Mouse (Mus musculus): ENCODE data around the gene Cd6. TPM values are rescaled to one million over a fixed set of nuclear protein-coding genes. Genes with fewer than 3 reads are reported as not detected.

Gene Cd6
- polyA plus RNA-seq (2016; fragmentation: Nextera tagmentation; extraction: Ambion mirVana): not detected in 2 replicates

DNA sequence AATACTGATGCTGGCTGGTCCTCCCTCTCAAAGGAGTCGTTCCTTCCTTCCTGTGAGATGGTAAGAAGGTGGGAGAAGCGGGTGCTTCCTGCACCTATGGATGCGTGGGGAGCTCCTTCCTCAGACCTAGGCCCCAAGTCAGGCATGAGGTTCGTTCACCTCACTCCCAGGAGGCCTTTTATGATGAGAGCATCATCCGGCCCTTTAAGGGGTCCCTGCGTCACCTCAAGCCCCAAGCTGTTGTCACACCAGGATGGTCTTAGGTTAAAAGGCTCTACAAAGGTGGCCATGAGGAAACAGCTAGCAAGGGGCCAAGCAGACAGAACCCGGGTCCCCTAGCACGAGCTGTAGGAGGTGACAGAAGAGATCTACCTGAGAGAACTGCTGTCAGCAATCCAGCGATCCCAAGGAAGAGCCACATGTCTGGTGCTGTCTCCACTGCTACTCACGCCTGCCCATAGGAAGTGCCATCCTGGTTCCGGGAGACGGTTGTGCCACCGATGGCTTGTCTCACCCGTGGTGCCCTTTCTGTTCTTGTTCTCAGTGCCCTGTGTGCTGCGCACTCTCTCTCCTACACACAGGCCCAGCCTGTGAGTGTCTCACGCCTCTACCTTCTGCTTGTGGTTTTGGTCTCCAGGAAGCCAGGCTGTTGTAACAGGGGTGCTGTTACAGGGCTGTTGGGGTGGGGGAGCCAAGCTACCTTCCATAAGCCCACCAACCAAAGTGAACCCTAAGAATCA, at the start of gene Cd6:
Gene Cd6, minus strand, starts transcription at position 623 of the 740 bp plus-strand sequence.
- WGBS: 80% methylated on average over 16 of the region's 16 CpGs
- H3K4me2 ChIP-seq: no peak within 1 kb of the TSS
- H3K4me3 ChIP-seq: no peak within 1 kb of the TSS
- no peak for ATAC-seq (ENCODE audit: insufficient number of reproducible peaks, low FRiP score)
- H3K9me3 ChIP-seq (replicated peaks): no peaks in the 10 kb centered on the region
- H3K27me3 ChIP-seq (replicated peaks): no peaks in the 10 kb centered on the region
- H3K4me1 ChIP-seq (replicated peaks): no peaks in the 10 kb centered on the region
- no peak within 1 kb of the TSS for H3K27ac ChIP-seq (ENCODE audit: poor library complexity, severe bottlenecking)
- H3K9ac ChIP-seq: no peak within 1 kb of the TSS
- H3K36me3 ChIP-seq: no peaks in the 10 kb centered on the region

DNA sequence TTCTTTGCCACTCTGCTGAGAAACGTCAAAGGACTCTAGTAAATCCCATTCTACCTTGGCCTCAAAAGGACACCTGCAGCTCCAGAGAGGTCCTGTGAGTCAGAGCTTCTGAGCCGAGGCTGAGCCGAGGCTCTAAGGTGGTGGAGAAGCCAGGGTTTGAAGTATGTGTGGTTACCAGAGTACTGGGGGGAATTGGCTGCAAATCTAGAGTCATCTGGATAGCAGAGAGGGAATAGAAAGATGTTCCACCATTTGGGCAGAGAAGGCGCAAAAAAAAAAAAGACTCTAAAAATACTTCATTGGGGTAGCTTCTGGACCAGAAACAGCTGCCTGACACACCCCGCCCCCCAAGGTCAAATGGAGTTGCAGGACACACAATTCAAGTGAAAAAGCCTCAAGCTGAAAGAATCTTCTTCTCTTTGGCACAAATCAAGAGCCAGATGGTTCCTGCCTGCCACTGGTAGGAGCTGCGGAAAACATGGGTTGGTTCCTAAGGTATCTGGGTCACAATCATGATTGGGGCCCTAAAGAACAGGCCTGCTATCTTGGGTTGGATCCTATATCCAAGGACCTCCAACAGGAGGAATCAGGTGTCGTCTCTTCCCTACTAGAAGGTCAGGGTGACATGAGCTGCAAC, 48.5 kb upstream of the Cd6 start:
- Histone ChIP-seq H3K4me3 (no peak overlapping the region), H3K27me3 (replicated peaks) (no peaks in the 10 kb centered on the region), H3K4me1 (replicated peaks) (peaks cover 17% of the 10 kb centered on the region; the same call in 1 of the 2 replicates), H3K9ac (no peak overlapping the region), H3K27ac (ENCODE audit: poor library complexity, severe bottlenecking) (no peak overlapping the region), H3K36me3 (peaks cover 15% of the 10 kb centered on the region), H3K4me2 (no peak overlapping the region), H3K9me3 (replicated peaks) (no peaks in the 10 kb centered on the region)
- ATAC-seq (ENCODE audit: insufficient number of reproducible peaks, low FRiP score): no peak
- 86% methylated on average over 7 of the region's 7 CpGs for WGBS

DNA sequence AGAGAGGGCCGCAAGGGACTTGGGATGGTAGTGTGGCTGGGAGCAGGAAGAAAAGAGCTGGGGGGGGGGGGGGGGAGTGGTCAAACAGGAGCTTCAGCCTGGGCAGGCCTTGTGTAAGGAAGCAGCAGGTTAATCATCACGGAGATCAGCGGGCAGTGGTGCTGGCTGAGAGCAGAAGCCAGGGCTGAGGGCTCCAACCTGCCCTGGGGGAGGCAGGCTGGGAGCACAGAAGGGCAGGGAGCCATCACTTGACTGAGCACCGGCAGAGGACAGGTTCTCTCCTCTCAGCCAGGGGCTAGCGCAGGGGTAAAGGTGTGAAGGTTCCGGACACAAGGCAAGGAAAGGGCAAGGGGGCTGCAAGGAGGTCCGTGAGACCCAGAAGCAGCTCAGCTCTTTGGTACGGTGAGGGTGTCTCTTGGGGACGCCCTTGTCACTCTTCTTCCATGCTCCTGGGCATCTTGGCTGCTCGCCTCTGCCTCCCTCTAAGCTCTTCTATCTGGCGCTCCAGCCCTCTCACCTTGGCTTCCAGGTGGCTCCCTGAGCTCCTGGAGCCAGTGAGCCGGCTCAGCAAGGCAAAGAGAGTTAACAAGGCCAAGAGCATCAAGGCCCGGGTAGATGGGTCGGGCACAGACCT, 41.6 kb upstream of the Cd6 start:
- H3K9ac ChIP-seq: no peak overlapping the region
- H3K27me3 ChIP-seq (replicated peaks): no peaks in the 10 kb centered on the region
- H3K36me3 ChIP-seq: peaks cover 46% of the 10 kb centered on the region
- H3K4me3 ChIP-seq: no peak overlapping the region
- H3K27ac ChIP-seq (ENCODE audit: poor library complexity, severe bottlenecking): no peak overlapping the region
- no peak overlapping the region for H3K4me2 ChIP-seq
- no peak for ATAC-seq (ENCODE audit: insufficient number of reproducible peaks, low FRiP score)
- 76% methylated on average over 14 of the region's 14 CpGs for whole genome bisulfite sequencing
- peaks cover 23% of the 10 kb centered on the region for H3K4me1 ChIP-seq (replicated peaks)
- H3K9me3 ChIP-seq (replicated peaks): no peaks in the 10 kb centered on the region

DNA sequence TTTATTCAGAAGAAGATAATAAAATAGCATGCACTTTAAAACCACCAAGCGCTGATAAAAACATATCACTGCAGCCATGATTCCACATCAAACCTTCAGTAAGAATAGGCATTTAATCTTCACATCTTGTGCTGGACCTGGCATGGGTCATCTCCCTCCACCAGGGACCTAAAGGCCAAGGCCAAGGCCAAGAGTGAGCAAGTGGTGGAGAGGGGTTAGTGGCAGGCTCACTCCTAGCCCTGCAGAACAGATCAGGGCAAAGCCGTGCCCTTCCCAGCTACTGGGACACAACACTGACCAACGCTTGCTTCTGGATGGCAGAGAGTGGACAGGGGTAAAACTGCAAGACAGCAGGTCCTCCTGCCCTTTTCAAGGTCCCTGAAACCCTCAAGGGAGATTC, 40.8 kb upstream of the Cd6 start:
- 82% methylated on average over 3 of the region's 3 CpGs for WGBS
- Histone ChIP-seq H3K4me3 (no peak overlapping the region), H3K9ac (no peak overlapping the region), H3K36me3 (peaks cover 54% of the 10 kb centered on the region), H3K4me2 (no peak overlapping the region), H3K4me1 (replicated peaks) (peaks cover 23% of the 10 kb centered on the region), H3K9me3 (replicated peaks) (no peaks in the 10 kb centered on the region), H3K27me3 (replicated peaks) (no peaks in the 10 kb centered on the region), H3K27ac (ENCODE audit: poor library complexity, severe bottlenecking) (0 out of 2 replicates have a peak overlapping the region, but pooled peaks have one; percentile 23)
- ATAC-seq (ENCODE audit: insufficient number of reproducible peaks, low FRiP score): no peak

DNA sequence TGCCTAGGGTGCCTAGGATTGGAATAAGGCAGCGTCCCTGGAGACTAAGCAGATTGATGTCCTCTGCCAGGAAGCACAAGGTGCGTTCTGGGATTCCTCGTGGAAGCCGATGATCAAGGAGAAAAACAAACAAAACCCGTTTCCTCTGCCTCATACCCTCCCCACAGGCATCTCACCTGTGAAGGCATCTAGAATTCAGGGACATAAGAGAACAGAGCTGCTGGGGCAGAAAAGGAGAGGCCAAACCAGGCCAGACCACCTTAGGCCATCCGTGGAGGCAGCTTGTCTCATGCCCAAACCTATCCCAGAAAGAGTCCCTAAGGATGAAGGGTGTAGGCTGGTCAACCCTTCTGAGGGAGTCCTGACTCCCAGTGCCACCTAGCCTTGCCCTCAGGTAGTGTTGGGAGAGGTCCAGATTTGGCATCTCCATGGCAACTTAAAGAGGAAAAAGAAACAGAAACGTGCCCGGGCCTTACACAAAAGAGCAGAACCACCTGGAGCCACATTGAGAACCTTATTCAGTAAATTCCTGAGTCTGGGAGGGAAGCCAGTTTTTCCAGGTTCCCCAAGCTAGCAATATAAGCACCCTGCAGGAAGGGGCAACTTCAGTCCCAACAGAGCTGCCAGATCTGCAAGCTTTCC, 40.1 kb upstream of the Cd6 start, which contains the start of gene Tmem132a:
Gene Tmem132a, minus strand, starts transcription at position 55 of the 642 bp plus-strand sequence.
- peaks cover 60% of the 10 kb centered on the region for H3K36me3 ChIP-seq
- 7% methylated on average over 8 of the region's 8 CpGs for WGBS

DNA sequence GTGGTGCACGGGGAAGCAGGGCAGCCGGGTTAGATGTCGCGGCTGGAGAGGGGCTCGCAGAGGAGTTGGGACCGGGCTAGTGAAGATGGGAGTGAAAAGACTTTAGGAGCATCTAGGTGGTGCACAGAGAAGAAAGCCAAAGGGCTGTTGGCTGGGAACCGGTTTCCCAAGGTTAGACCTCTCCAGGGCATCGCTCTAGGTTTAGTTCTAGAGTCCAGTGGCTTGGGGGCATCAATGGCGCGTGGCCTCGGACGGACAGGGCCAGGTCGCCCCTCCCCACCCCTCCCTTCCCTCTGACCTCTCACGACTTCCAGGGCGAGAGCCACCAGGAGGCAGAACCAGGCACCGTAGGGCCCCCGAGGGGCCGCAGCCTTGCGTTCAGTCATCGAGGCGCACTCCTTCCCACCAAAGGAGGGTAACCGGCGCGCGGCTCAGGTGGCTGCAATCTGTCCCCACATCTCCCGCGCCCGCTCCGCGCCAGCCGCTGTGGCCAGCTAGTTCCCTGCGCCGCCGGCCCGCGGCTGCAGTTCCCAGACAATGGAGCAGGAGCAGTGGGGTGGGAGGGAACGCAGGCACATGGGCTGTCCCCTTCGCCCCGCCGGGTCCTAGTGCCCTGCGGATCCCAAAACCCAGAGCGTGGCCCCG, 39.5 kb upstream of the Cd6 start:
- H3K4me1 ChIP-seq (replicated peaks): peaks cover 23% of the 10 kb centered on the region
- H3K9me3 ChIP-seq (replicated peaks): no peaks in the 10 kb centered on the region
- under 1% methylated on average over 43 of the region's 43 CpGs for WGBS
- H3K27me3 ChIP-seq (replicated peaks): no peaks in the 10 kb centered on the region
- ATAC-seq (ENCODE audit: insufficient number of reproducible peaks, low FRiP score): peak; percentile 84
- H3K9ac ChIP-seq: peak overlapping the region; percentile 86
- H3K4me3 ChIP-seq: peak overlapping the region; percentile 85
- peak overlapping the region; percentile 60 for H3K27ac ChIP-seq (ENCODE audit: poor library complexity, severe bottlenecking)
- peak overlapping the region; percentile 86 for H3K4me2 ChIP-seq
- peaks cover 66% of the 10 kb centered on the region for H3K36me3 ChIP-seq

More for the DNA sequence above, 40.1 kb upstream of the Cd6 start, which contains the start of gene Tmem132a:
- Histone ChIP-seq H3K27me3 (replicated peaks) (no peaks in the 10 kb centered on the region), H3K4me3 (peak within 1 kb of the TSS; percentile 85), H3K27ac (ENCODE audit: poor library complexity, severe bottlenecking) (peak within 1 kb of the TSS; percentile 60), H3K9me3 (replicated peaks) (no peaks in the 10 kb centered on the region), H3K9ac (peak within 1 kb of the TSS; percentile 86), H3K4me2 (peak within 1 kb of the TSS; percentile 86), H3K4me1 (replicated peaks) (peaks cover 23% of the 10 kb centered on the region)
- ATAC-seq (ENCODE audit: insufficient number of reproducible peaks, low FRiP score): no peak

DNA sequence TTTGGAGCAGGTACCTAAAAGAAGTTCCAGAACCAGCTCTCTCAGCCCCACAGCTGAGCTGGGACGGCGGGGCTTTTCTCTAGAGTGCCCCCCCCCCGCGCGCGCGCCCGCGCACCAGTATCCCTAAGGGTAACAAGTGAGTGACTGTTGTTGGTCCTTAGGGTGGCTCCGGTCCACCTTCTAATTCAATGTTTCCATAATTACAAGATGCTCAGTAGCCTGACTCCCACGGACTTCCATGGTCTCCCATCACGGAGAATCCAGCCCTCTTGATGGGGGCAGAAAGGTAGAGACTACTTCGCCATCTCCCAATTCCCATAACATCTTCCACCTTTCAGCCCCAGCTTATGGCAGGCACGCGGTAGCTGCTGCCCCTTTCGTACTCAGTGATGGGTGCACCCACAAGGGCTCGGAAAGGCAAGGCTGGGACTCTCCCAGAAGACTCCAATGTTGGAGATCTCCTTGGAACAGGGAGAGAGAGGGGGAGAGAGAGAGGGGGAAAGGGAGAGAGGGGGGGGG, 38.8 kb upstream of the Cd6 start:
- Histone ChIP-seq H3K27me3 (replicated peaks) (no peaks in the 10 kb centered on the region), H3K4me1 (replicated peaks) (peaks cover 23% of the 10 kb centered on the region), H3K4me3 (peak overlapping the region; percentile 85), H3K9ac (peak overlapping the region; percentile 86), H3K4me2 (peak overlapping the region; percentile 86), H3K27ac (ENCODE audit: poor library complexity, severe bottlenecking) (0 out of 2 replicates have a peak overlapping the region, but pooled peaks have one; percentile 60), H3K9me3 (replicated peaks) (no peaks in the 10 kb centered on the region), H3K36me3 (peaks cover 66% of the 10 kb centered on the region)
- ATAC-seq (ENCODE audit: insufficient number of reproducible peaks, low FRiP score): 0 out of 2 replicates have a peak, but pooled peaks have one; percentile 19
- under 1% methylated on average over 17 of the region's 17 CpGs for WGBS

DNA sequence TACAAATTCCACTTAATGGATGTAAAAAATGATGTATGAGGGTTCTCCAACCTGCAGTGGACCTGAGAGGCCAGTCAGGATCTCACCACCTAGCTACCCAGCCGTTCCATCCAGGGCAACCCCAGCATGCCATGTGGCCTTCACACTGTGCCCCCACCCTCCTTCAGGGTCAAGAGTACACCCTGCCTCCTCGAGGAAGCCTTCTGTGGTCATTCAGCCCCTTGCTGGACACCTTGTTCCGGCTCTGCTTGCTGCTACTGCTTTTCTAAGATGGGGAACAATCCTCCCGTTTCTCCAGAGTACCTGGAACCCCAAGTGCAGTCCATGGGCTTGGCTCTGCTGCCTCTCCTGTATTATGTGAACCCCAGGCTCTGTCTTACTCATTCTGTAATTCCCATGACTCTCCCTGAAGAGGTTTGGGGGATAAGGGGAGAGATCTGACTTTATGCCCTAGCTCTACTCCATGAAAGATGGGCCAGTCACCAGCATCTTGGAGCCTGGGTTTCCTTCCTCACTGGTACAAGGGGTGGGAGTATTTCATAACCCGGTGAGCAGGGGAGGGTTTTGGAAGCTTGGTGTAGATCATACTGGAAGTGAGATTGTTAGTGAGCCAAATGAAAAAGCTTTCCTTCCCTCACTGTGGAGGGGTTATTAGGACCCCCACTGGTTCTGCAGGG, 38.2 kb upstream of the Cd6 start:
- WGBS: 41% methylated on average over 5 of the region's 5 CpGs
- peak overlapping the region; percentile 86 for H3K9ac ChIP-seq
- H3K4me3 ChIP-seq: peak overlapping the region; percentile 85
- H3K4me2 ChIP-seq: peak overlapping the region; percentile 86
- peaks cover 23% of the 10 kb centered on the region for H3K4me1 ChIP-seq (replicated peaks)
- H3K27ac ChIP-seq (ENCODE audit: poor library complexity, severe bottlenecking): no peak overlapping the region
- H3K27me3 ChIP-seq (replicated peaks): no peaks in the 10 kb centered on the region
- ATAC-seq (ENCODE audit: insufficient number of reproducible peaks, low FRiP score): no peak
- H3K9me3 ChIP-seq (replicated peaks): no peaks in the 10 kb centered on the region
- H3K36me3 ChIP-seq: peaks cover 66% of the 10 kb centered on the region

DNA sequence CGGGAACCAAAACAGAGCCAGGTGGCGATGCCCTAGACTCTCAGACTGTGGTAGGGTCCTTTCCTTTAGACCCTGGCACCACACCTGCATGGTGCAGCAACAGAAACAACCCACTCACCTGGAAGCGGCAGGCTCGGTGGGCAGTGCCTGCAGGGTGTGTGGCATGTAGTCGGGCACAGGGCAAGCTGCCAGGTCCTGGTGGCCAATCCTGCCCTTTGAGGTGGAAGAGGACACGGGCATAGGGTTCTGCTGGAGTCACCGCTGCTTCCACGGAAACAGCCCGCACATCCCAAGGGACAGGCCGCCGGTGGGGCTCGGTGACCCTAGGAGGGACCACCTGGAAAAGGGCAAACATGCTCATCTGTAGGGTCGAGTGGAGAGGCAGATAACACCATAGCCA, 36.5 kb upstream of the Cd6 start:
- ATAC-seq (ENCODE audit: insufficient number of reproducible peaks, low FRiP score): no peak
- H3K4me2 ChIP-seq: no peak overlapping the region
- peaks cover 66% of the 10 kb centered on the region for H3K36me3 ChIP-seq
- WGBS: 87% methylated on average over 13 of the region's 13 CpGs
- peaks cover 23% of the 10 kb centered on the region for H3K4me1 ChIP-seq (replicated peaks)
- H3K9me3 ChIP-seq (replicated peaks): no peaks in the 10 kb centered on the region
- H3K27ac ChIP-seq (ENCODE audit: poor library complexity, severe bottlenecking): no peak overlapping the region
- no peak overlapping the region for H3K9ac ChIP-seq
- no peak overlapping the region for H3K4me3 ChIP-seq
- H3K27me3 ChIP-seq (replicated peaks): no peaks in the 10 kb centered on the region

DNA sequence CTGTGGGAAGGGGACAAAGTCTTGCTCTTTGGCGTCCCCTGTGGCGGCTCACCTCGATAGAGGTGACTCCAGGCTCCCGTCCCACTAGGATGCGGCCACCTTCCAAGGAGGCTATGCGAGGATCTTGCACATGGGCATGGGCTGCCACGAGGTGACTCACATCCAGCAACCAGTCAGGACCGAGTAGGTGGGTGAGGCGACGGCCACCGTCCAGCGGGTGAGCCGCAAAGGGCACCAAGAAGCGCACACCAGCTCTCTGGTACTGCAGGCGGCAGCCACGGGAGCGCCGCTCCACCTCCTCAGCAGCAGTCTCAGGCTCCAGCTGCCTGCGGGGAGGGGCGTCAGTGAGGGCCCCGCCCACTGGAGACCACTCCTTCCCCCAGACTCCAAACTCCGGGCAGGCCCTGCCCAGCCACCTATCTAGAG, 30.2 kb upstream of the Cd6 start:
- no peak; the same call in 1 of the 2 replicates for ATAC-seq (ENCODE audit: insufficient number of reproducible peaks, low FRiP score)
- no peak overlapping the region for H3K9ac ChIP-seq
- H3K36me3 ChIP-seq: peaks cover 86% of the 10 kb centered on the region
- WGBS: 45% methylated on average over 22 of the region's 22 CpGs
- H3K4me2 ChIP-seq: no peak overlapping the region
- no peaks in the 10 kb centered on the region for H3K4me1 ChIP-seq (replicated peaks)
- no peaks in the 10 kb centered on the region for H3K27me3 ChIP-seq (replicated peaks)
- no peaks in the 10 kb centered on the region for H3K9me3 ChIP-seq (replicated peaks)
- H3K4me3 ChIP-seq: no peak overlapping the region
- no peak overlapping the region for H3K27ac ChIP-seq (ENCODE audit: poor library complexity, severe bottlenecking)

All from heart, embryonic 12.5 days (tissue).